Mouse (Mus musculus) heart, adult 10 weeks (tissue): ENCODE data around the gene Gas6. TPM values are rescaled to one million over a fixed set of nuclear protein-coding genes. Genes with fewer than 3 reads are reported as not detected.

Source experiments
- polyA plus RNA-seq: library from polyadenylated mRNA; stranded (reverse); fragments of 350-450 nt; fragmentation: Illumina TruSeq; extraction: RNeasy Lipid Tissue Mini Kit (QIAGEN cat#74804); gene quantifications from one replicate; pipeline ENCODE4 v1.2.3, GENCODE M21; 2014; ENCODE audit warnings: low read depth, low replicate concordance

Gene Gas6
- polyA plus RNA-seq: 130 TPM

GRCm38 (mm10) chr8:13493858-13494631, at the start of gene Gas6:
Gas6 (minus strand) TSS chr8:13494490.

GRCm38 (mm10) chr8:13434889-13435288, 59.4 kb downstream of the Gas6 start, which contains the start of gene Tmem255b:
Tmem255b (plus strand) TSS chr8:13435189.

Other genes starting within 250 kb of the Gas6 start
- 663 TPM for gene Adprhl1, start 240.3 kb downstream of the Gas6 start, polyA plus RNA-seq
- 70.3 TPM for gene Dcun1d2, start 206.4 kb downstream of the Gas6 start, polyA plus RNA-seq
- gene Tmco3, start 206.3 kb downstream of the Gas6 start, polyA plus RNA-seq: 20.3 TPM
- 29.3 TPM for gene Tfdp1, start 155.7 kb downstream of the Gas6 start, polyA plus RNA-seq
- gene Atp4b, start 97.7 kb downstream of the Gas6 start, polyA plus RNA-seq: not detected
- gene Grk1, start 89.4 kb downstream of the Gas6 start, polyA plus RNA-seq: not detected
- gene Tmem255b, start 59.3 kb downstream of the Gas6 start, polyA plus RNA-seq: 7.2 TPM
- gene 1700029H14Rik, start 68.0 kb upstream of the Gas6 start, polyA plus RNA-seq: not detected
- gene Rasa3, start 183.1 kb upstream of the Gas6 start, polyA plus RNA-seq: 14.3 TPM
- gene Cfap97d2, start 211.4 kb upstream of the Gas6 start, polyA plus RNA-seq: not detected